Mouse (Mus musculus): ENCODE data around the gene Mogat1. TPM values are rescaled to one million over a fixed set of nuclear protein-coding genes. Genes with fewer than 3 reads are reported as not detected.

The Mogat1 gene
- not detected in 2 replicates for polyA plus RNA-seq (2012; ENCODE audit: low replicate concordance)

GRCm38 (mm10) chr1:78510862-78511261 lies at the start of gene Mogat1:
Gene Mogat1, plus strand, starts transcription at chr1:78510991.

GRCm38 (mm10) chr1:78488752-78489492 lies 21.9 kb upstream of the Mogat1 start, which contains the start of gene Farsb:
Gene Farsb, minus strand, starts transcription at chr1:78488897.

GRCm38 (mm10) chr1:78511621-78512160 lies 900 bp downstream of the Mogat1 start, which contains the start of gene BC035947:
Gene BC035947, minus strand, starts transcription at chr1:78512158.

Other genes with a start within 250 kb of the Mogat1 start
- gene Sgpp2, start 200.6 kb upstream of the Mogat1 start, polyA plus RNA-seq (2012; ENCODE audit: low replicate concordance): 0.10 TPM in 1 of 2 replicates, not detected in the other
- 2.7 and 5.5 TPM in 2 replicates for gene Farsb, start 22.1 kb upstream of the Mogat1 start, polyA plus RNA-seq (2012; ENCODE audit: low replicate concordance)
- gene BC035947, start 1.2 kb downstream of the Mogat1 start, polyA plus RNA-seq (2012; ENCODE audit: low replicate concordance): not detected in 2 replicates
- gene Acsl3, start 146.8 kb downstream of the Mogat1 start, polyA plus RNA-seq (2012; ENCODE audit: low replicate concordance): 2.0 and 3.0 TPM in 2 replicates
- gene Utp14b, start 147.0 kb downstream of the Mogat1 start, polyA plus RNA-seq (2012; ENCODE audit: low replicate concordance): 0.23 and 0.30 TPM in 2 replicates

Data from hematopoietic multipotent progenitor cell, adult 10-12 weeks (in vitro differentiated cells).